Mouse (Mus musculus): ENCODE results near the gene Antxr1.
"Not testable (repeated sequence)": the region's sequence is repeated elsewhere in the genome, so short reads cannot be mapped to it uniquely, and the experiment has no call there.

The Antxr1 gene

DNA sequence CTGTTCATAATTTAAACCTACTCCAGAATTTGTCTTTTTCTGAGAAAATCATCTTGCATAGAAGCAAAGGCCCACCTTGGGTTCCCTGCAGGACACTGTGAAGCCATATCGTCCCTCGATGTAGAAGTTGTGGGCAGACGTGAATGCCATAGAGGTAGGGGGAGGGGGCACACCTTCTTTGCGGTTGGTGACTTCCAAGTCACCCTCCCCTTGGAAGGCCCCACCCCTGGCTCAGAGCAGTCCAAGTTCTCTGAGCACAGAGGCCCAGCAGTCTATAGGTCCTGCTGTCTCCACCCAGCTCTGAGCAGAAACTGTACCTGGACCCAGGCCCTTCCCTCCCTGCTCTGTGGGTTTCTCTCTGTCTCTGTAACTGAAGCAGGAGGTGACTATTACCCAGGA is 233.7 kb downstream of the Antxr1 start:
- peak in 1 of 2 experiments; percentile 15 for DNase-seq (ENCODE audit: low spot score in 2 of 2)

DNA sequence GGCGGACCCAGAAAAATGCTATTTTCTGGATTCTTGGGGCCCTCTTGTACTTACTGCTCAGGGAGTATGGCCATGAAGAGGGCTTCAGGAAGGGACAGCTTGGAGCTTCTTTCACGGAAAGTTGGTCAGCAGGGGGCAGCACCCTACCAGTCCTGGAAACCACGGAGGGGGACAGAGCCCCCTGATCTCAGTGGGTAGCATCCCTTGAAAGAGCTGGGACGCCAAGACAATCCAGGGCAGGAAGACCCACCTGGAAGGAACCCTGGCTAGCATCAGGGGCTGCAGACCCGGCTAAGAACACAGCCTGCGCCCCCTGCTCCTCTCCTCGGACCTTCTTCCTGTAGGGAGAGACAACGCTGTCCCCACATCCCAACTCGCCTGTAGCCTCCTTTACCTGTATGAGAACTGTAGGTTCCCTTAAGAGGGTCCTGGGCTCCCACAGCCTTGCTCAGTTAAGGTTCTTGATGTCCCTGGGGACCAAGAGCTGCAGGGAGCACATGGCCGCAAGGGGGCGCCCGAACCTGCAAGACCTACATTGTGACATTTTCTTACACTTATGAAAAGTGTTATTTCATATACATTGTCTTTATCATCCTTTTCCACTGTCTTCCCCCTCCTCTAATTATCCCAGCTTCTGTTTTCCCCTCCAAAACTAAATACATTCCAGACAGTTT is 234.2 kb downstream of the Antxr1 start:
- peak; percentile 78 to 90 for DNase-seq (ENCODE audit: low spot score in 2 of 2)

DNA sequence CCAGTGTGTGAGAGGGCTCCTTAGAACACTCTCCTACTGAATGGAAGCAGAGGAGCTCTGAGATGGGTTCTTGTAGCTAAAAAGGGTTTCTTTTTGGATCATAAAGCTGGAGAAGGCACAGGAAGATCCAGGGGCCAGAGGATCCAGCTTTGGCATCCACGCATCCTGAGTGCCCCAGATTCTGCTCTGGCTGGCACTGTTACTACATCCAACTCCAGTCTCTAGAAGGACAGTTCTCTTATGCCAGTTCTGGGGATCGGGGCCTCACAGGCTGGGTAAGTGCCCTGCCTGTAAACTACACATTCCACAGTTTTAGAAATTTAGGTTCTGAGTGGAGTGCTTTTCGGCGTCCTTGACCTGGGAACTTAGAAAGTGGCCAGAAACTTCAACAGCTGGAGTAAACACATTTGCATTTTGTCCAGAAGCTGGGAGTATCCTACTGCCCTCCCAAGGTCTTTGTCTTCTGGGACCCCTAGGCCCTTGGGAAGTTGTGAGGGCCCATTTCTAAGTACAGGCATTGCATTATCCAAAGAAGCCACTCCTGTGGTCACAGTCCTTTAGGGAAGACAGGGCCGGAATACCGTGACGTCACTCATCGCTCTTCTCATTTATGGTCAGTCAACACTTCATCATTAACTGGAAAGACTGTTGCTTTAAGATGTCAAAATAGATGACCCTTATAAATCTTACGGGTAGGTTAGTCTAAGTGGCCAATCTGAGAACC is 235.2 kb downstream of the Antxr1 start:
- no peak for DNase-seq (ENCODE audit: low spot score in 2 of 2)

DNA sequence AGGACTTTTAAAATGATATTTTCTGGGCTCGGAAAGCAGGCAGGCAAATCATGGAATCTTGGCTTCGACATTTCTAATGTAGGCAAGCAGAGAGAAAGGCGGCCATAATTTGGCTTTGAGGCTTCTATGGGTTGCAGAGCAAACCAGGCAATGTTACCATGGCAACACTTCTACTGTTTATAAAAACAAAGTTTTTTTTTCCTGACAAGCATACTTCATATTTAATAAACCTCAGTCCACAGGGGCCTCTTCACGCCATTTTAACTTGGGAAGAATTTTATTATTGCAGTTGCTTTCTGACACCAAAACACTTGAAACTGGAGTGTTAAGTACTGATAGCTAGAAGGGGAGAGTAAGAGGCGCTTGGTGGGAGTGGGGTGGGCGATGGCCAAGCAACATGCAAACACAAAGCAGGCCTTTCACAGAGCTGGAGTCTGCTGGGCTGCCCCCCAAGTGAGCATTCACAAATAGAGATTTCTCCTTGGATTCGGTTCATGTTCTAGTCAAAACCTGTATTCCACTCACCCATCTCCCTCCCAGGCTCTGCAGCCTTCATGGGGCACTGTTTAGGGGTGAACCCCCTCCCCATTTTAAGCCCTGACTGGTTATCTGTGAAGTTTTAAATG is 235.8 kb downstream of the Antxr1 start:
- DNase-seq (ENCODE audit: low spot score in 2 of 2) = no peak

DNA sequence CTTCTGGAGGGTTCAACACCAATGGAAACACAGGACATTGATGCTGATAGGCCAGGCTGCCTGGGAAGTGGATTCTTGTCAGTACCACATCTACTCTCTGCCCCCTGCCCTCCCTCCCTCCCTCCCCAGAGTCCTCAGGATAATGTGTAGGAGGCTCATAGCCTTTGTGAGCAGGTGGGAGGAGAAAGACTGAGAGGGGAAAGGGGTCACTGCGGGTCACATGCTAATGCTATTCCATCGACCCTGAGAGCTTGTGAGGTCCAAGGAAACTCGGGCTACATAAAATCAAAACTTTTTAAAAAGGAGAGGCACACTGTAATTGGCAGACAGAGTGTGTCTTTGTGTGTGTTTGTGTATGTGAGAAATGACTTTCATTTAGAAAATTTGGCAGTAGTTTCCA is 236.4 kb downstream of the Antxr1 start:
- no peak for DNase-seq (ENCODE audit: low spot score in 2 of 2)

DNA sequence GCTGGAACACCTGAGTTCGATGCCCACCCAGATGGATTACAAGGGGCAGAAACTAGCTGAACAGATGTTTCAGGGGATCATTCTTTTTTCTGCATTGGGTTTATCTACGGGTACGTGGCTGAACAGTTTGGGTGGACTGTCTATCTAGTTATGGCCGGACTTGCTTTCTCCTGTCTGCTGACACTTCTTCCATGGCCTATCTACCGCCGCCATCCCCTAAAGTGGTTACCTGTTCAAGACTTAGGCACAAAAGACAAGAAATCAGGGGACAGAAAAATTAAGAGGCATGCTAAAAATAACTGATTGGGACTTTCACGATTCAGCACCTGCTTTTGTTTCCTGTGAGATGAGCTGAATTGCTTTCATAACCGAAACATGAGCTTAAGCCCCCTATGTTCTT is 242.0 kb downstream of the Antxr1 start:
- not testable (repeated sequence) for DNase-seq (ENCODE audit: low spot score in 2 of 2)

DNA sequence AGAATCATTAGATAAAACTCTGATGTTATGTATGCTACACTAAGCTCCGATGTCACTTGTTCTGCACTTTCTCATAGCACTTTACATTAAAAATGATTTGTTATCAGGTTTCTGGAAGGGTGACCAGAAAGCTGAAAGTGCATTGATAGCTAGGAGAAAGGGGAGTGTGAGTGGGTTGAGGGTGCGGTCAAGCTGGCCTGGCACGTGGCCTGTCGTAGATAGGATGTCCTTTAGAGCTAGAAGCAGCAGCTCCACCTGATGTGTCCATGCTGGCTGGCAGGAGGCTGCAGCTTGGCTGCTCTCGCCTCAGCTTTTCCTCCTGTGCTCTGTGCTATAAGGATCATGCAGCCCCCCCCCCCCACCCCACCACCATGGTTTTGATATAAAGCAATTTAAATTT is 243.1 kb downstream of the Antxr1 start:
- no peak for DNase-seq (ENCODE audit: low spot score in 2 of 2)

DNA sequence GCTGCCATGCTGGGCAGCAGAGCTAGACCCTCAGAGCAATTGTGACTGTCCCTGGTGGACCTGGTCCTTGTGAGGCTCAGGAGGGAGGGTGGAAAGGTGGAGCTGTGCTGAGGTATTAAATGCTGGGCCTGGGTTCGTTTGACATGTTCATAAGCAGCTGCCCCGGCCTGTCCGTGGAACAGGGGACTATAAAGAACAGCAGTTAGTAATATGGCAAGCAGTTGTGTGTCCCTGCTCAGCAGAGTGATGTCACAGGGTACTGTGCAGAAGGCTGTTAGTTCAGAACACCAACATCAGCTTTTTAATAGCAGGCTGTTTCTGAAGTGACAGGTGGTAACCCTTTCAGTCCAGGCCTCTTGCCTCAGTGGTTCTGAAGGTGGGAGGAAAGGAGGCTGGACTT is 244.7 kb downstream of the Antxr1 start:
- no peak for DNase-seq (ENCODE audit: low spot score in 2 of 2)

DNA sequence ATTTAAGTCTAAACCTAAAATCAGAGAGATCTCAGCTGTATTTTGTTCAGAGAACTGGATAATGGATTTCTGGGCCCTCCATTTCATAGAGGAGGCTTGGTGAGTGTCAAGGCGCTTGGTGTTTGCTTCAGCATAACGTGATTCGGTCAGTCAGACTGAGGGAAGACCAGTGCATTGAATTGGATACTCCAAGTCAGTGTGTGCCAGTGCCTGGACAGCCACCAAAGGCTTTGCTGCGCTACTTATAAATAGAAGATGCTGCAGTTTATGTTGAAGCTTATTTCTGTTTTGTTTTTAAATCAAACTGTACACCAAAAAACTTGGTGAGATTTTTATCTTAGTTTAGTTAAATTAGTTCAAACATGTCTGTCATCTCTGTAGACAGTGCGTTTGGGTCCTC is 247.3 kb downstream of the Antxr1 start:
- no peak for DNase-seq (ENCODE audit: low spot score in 2 of 2)

DNA sequence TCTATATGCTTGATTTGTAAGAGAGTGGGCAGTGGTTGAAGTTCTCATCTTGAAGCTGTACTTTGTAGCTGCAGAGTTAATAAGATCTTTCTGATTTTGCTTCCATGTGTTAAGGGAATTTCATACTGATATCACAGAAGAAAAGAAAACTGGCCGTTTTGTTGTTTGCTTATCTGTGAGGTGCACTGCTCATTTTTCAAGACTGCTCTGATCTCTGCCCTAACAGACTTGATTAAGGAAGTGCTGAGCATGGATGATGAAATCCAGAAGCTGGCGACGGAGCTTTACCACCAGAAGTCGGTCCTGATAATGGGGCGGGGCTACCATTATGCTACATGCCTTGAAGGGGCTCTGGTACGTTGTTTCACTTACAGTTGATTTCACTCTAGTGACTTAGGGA is 250.6 kb downstream of the Antxr1 start:
- DNase-seq (ENCODE audit: low spot score in 2 of 2) = no peak
